Mouse (Mus musculus): ENCODE data around the gene Trak1. TPM values are rescaled to one million over a fixed set of nuclear protein-coding genes. Genes with fewer than 3 reads are reported as not detected.

The Trak1 gene
- total RNA-seq, 2 experiments from 2014 or later = 172 to 191 TPM

GRCm38 (mm10) chr9:121345427-121346130, 48.3 kb downstream of the Trak1 start:
- peak; percentile 75 for DNase-seq (ENCODE audit: low spot score)

GRCm38 (mm10) chr9:121346635-121347034, 49.3 kb downstream of the Trak1 start:
- no peak for DNase-seq (ENCODE audit: low spot score)

- DNase-seq (ENCODE audit: low spot score) = peak; percentile 91
Observed at GRCm38 (mm10) chr9:121347981-121348380, 50.7 kb downstream of the Trak1 start.

GRCm38 (mm10) chr9:121348476-121348875, 51.2 kb downstream of the Trak1 start:
- DNase-seq (ENCODE audit: low spot score) = no peak

GRCm38 (mm10) chr9:121349111-121349510, 51.8 kb downstream of the Trak1 start:
- no peak for DNase-seq (ENCODE audit: low spot score)

- DNase-seq (ENCODE audit: low spot score) = no peak
Observed at GRCm38 (mm10) chr9:121350601-121351000, 53.3 kb downstream of the Trak1 start.

GRCm38 (mm10) chr9:121351388-121352078, 54.2 kb downstream of the Trak1 start:
- DNase-seq (ENCODE audit: low spot score) = no peak

- no peak for DNase-seq (ENCODE audit: low spot score)
Observed at GRCm38 (mm10) chr9:121352131-121352606, 54.9 kb downstream of the Trak1 start.

- DNase-seq (ENCODE audit: low spot score) = no peak
Observed at GRCm38 (mm10) chr9:121352726-121353125, 55.4 kb downstream of the Trak1 start.

GRCm38 (mm10) chr9:121354792-121355390, 57.6 kb downstream of the Trak1 start:
- DNase-seq (ENCODE audit: low spot score) = peak; percentile 63

GRCm38 (mm10) chr9:121355431-121356141, 58.3 kb downstream of the Trak1 start:
- peak; percentile 83 for DNase-seq (ENCODE audit: low spot score)

GRCm38 (mm10) chr9:121357102-121357501, 59.8 kb downstream of the Trak1 start:
- DNase-seq (ENCODE audit: low spot score) = no peak

GRCm38 (mm10) chr9:121357582-121358275, 60.4 kb downstream of the Trak1 start:
- no peak for DNase-seq (ENCODE audit: low spot score)

GRCm38 (mm10) chr9:121358418-121358817, 61.1 kb downstream of the Trak1 start:
- peak; percentile 73 for DNase-seq (ENCODE audit: low spot score)

- no peak for DNase-seq (ENCODE audit: low spot score)
Observed at GRCm38 (mm10) chr9:121359266-121359972, 62.1 kb downstream of the Trak1 start.

GRCm38 (mm10) chr9:121360327-121360954, 63.1 kb downstream of the Trak1 start:
- DNase-seq (ENCODE audit: low spot score) = no peak

- DNase-seq (ENCODE audit: low spot score) = no peak
Observed at GRCm38 (mm10) chr9:121361010-121361409, 63.7 kb downstream of the Trak1 start.

GRCm38 (mm10) chr9:121363932-121364331, 66.6 kb downstream of the Trak1 start:
- DNase-seq (ENCODE audit: low spot score) = no peak

- no peak for DNase-seq (ENCODE audit: low spot score)
Observed at GRCm38 (mm10) chr9:121366135-121366863, 69.0 kb downstream of the Trak1 start.

Data from gastrocnemius, adult 18-20 months (tissue).